Mouse (Mus musculus) kidney, adult 8-10 months (tissue): ENCODE data around the gene B9d1.

Source experiments
- DNase-seq, 2 experiments: peaks; one replicate each; pipeline ENCODE4 v3.0.0; 2022

B9d1 gene

DNA sequence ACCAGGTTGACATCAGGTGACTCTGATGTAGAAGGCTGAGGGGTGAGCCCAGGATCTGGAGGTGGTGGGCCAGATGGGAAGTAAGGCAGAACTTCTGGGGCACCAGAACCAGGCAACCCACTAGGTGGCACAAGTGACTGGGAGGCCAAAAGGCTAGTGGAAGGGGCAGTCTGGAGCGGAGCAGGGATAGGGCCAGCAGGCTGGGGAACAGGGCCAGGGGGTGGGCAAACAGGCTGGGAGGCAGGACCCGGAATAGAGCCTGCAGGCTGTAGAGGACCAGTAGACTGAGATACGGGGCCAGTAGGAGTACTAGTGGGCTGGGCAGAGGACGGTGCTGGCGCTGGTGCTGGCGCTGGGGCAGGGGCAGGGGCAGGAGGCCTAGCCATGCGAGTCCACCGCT, 15.1 kb upstream of the B9d1 start:
- no peak for DNase-seq

DNA sequence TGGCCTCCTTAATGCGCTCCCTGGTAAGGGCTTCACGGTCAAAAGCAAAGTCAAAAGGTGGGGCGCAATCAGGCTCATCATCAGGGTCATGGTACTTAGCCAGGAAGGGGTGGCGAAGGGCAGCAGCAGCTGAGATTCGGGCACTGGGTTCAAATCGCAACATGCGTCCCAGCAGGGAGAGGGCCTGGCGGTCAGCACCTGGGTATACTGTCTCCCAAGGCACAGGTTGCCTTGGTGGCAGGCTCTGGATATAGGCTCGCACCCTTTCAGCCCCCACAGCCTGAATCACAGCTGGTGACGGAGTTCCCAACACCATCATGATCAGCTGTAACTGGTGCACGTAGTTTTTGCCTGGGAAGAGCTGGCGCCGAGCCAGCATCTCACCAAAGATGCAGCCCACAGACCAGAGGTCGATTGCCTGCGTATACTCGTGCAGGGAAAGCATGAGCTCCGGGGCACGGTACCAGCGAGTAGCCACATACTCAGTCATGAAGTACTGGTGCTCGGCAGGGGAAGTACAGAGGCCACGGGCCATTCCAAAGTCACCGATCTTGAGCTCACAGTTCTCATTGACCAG, 13.9 kb upstream of the B9d1 start:
- DNase-seq, result no peak

DNA sequence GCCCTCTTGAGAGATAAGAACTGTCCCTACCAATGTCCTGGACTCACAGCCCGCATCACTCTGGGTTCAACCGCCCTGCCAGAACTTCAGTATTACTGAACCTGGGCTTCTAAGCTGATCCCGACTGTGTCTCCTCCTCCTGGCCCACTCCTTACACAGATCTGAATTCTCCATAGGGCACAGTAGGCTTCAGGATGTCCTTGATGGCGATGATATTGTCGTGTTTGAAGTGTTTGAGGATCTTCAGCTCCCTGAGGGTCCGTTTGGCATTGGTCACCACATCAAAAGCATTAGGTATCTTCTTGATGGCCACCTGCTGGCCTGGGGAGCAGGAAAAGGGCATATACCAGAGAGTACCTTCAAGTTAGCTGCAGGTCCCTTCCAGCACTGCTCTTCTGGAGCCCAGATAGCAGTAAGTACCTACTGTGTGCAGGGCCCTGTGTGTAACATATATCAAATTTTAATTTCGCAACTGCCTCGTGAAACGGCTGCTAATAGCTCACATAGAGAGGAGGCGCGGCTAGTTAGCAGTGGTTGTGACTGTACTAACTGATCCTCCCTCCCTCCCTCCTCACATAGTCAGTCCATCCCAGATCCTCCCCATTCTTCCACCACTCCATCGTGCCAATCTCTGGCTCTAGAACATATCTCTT, 12.1 kb upstream of the B9d1 start:
- DNase-seq, result no peak

DNA sequence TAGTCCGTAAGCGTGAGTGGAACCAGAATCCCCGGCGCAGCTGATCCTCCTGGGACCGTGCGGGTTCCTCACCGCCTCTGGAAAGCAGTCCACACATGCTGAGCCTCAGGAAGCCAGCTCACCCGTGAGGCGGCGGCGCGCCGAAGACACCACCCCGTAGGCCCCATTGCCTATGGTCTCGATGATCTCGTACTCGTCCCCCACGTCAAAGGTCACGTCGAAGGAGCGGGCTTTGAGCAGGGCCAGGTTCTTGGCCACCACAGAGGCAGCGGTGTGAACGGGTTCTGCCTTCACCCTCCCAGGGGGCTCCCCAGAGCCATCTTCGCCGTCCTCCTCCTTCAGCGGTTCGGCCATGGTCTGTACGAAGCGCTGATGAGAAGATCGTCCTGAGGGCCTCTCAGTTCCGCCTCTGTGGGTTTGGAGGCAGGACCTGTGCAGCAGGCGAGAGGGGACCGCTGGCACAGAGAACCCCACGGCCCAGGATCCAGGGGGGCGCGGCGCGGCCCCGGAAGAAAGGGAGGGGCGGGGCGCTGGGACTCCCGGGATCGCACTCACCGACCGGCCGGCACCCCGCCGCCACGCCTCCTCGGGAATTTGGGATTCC, 11.3 kb upstream of the B9d1 start:
- DNase-seq, result peak in 1 of 2 experiments; percentile 24

DNA sequence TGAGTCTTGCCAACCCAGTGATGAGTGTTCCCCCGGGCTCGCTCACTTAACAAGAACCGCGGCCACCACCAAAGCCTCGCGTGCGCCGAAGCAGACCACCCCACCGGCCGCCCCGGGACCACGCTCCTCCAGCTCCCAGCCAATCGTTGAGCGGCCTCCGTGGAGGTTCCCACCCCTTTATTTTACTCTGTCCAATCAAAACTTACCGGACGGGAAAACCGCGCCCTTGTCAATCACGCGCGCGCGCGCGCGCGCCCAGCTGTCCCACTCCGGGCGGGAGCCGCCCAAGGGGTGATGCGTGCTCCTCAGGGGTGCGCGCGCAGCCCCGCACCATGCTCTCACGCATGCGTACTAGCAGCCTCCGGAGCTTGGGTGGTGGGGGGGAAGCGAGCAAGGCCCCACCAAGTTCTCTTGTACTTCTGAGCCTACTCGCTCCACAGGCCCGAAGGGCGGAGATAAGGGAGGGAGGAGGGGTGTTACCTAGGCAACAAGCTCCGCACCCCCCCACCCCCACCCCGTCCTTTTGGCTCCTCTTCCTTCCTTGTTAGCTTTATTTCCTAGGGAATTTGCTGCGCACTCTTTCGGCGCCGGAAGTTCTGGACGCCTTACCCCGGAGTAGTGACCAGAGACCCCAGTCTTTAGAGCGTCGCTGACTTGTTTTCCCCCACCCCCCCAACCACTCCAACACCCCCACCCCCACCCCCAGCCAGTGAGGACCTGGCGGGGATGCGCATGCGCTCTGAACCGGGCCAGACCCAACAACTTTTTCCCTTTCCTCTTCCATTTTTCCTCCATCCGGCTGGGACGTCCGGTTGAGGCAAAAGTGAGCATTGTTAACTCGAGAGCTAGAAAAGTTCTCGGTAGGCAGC, 10.6 kb upstream of the B9d1 start, which contains the start of gene Mapk7:
Mapk7 (minus strand) TSS at position 278 of the 869 bp plus-strand sequence.
- peak; percentile 96 for DNase-seq

DNA sequence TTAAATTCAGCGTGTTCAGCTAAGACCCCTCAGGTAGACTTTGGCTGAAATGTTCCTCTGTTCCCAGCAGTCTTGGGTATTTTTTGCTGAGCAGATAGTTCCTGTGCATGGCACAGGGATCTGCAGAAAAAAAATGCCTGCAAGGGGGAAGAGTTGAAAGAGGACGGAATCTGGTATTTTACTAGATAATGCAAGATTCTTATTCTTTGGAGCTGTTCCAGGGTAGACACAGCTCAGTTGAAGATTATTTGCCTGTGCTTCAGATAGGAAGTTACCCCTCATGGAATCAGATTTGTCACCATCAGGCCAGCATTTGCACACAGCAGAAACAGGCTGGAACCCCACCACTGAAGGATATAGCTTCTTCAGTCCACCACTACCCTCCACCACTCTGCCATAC, 9.4 kb upstream of the B9d1 start:
- DNase-seq, result no peak

DNA sequence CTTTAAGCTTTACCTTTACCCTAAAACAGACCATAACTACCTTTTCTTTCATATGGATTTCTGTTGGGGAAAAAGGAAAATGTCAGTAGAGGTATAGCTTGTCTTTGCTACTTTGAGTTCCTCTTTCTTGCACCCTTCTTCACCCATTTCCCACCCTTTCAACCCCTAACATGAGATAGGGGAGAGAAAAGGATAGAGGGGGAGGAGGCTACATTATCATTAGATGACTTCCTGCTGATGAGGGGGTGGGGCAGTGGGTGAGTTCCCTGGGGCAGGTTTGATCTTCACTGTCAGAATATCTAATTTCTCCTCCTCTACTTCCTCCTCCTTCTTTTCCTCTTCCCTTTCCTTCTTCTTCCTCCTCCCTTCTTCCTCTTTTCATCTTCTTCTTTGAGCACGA, 7.5 kb upstream of the B9d1 start:
- DNase-seq, result no peak

DNA sequence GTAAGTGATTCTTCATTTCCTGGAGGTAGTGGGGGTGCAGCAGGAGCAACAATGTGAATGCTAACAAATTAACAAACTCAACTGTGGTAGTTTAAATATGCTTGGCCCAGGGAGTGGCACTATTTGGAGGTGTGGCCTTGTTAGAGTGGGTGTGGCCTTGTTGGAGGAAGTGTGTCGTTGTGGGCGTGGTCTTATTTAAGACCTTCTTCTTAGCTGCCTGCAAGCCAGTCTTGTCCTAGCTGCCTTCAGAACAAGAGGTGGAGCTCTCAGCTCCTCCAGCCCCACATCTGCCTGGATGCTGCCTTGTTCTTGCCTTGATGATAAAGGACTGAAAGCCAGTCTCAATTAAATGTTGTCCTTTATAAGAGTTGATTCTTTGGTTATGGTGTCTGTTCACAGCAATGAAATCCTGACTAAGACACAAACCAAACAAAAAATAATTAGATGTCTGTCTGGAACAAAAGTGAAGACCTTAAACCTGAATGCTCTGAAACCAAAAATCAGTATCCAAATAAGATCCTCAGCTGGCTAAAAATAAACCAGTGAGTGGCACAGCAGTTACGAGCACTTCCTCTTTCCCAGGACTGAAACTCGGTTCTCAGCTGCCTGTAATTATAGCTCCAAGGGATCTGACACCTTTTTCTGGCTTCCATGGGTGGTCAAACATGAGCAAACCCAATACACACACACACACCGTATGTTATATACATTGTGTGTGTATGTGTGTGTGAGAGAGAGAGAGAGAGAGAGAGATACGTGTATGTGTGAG, 6.0 kb upstream of the B9d1 start:
- no peak for DNase-seq

DNA sequence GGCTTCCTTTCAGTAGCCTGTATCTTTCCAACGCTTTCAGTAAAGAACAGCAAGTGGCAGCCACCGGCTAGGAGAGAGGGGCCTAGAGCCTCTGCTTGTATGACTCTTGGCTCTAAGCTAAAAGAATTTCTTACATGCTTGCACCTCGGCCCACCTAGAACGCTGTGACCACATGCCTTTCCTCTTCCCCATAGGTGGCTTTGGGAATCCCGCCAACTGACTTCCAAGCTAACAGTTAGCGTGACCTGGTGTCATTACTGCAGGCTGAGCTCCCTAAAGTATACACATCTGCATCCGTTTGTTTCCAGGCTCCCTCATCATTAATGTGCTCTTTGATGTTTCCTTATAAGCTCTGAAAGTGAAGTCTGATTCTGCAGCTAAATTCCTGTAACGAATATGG, 1.0 kb upstream of the B9d1 start:
- no peak for DNase-seq

DNA sequence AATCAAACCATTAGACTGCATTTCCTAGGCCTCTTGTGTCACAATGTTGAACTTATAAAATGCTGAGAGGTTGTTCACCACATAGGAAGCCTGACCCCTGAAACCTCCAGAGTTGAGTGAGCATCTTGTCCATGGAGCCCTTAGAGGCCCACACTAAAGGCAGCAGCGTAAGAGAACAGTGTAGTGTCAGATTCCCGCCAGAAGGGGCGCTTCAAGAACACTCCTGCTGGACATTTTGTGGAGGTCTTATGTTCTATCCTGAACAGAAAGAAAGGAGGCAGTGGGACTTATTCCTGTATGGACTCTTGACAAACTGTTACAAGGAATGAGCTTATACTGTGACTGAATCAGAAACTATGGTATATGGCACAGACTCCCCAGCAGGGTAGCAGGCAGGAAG, 10.0 kb downstream of the B9d1 start:
- DNase-seq, result peak in 1 of 2 experiments; percentile 63

DNA sequence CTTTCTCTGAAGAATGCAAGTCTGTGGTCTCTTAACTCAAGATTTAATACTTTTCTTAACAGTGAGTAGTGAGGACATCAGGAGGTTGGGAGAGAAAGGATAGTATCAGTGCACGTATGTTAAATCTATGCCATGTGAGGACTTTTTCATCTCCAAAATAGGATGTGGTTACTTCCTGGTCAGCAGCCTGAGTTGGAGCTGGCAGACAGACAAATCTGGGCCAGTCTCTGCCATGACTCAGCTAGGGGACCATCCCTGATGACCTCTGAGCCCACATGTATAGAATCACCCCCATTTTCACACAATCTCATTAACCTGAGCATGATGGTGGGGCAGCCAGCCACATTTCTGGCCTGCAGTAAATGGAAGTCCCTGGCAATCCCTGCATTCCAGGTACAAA, 13.0 kb downstream of the B9d1 start:
- DNase-seq, result no peak

DNA sequence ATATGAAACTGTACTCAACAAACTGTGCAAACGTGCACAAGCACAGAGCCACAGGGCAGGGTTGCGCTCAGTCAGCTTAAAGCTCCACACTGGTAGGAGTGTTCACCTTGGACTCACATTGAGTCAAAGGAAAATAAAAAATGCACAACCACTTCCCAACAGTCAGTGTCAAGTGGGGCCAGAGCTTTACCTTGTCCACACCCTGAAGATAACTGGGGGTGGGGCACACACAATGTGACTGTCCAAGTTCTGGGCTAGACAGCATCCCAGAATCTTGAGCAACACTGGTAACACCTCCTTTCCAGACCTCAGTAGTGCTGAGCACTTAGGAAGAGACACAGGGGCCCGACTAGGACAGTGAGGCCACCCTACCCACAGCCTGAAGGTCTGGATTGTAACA, 13.9 kb downstream of the B9d1 start:
- DNase-seq, result no peak

DNA sequence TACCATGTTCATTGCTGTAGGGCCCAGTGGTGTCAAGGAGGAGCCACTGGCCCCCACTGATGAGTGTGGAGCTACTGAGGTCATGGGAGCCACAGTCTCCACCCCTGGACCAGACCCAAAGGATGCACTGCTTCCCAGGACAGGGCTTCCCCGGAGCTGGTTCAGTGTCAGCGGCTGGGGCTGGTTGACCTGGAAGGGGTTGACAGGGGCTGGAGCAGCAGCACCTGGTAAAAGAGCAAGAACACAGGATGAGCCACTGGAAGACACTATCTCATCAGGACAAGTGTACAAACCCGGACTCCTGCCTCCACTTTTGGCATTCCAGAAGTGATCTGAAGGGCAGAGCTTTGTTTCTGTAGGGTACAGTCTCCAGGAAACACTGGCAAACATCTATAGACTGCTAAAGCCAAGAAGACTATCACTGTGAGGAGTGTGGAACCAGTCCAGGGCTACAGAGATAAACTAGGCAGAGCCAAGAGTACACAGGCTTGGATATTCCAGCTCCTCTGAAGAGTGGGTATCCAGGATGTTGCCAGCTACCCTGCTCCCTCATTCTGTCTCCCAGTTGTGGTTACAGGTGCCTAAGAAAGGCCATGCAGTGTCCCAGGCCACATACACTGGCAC, 14.7 kb downstream of the B9d1 start:
- DNase-seq, result no peak

DNA sequence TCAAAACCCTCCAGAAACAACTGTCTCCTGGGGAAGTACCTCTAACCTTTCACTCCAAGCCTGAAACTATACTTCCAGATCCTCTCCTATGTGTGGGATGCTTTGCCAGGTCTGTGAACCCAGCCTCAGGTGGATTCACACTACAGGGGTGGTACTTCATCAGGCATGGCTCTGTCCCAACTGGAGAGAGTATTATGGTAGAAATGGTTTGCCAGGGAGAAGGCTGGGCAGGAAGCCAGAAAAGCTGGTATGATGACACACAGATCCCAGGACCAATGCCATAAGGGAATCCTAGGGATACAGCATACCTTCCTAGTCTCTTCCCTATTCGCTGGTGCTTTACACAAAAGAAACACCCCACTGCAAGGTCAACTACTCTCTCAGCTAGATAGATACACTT, 21.9 kb downstream of the B9d1 start:
- no peak for DNase-seq

DNA sequence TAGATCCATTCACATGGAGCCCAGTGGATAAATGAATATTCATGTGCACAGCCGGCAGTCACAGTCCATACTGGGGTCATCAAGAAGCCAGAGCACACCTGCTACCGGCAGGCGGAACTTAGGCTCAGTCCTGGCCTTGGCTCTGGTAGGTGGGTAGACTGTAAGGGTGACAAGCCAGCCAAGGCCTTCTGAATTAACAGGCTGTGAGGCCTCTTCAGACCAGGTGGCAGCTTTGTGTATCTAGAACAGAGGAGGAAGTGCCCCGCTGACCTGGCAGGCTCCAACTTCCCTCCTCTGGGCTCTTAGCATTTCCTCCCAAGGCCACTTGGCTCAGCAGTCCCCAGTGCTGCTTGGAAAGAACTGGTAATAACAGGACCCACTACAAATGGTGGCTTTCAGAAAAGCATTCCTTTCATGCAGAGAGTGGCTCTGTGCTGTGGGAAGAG, 24.3 kb downstream of the B9d1 start:
- DNase-seq, result peak; percentile 31 to 45

DNA sequence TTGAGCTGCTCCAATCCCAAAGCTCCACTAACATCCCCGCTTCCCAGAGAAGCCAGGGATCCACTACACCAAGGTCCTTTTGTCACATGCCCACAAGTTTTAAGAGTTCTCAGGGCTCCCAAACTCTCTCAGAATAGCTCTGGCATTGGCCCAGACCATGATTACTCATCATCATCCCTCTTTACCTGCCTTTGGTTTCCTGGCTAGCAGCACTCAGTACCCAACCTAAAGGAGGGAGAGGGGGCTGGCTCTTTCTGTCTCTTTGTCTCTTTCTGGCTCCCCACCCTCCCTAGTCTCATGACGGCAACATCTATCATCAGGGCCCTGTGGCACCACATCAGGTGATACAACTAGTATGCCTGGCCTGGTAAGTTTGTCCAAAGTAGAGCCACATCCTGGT, 27.9 kb downstream of the B9d1 start:
- DNase-seq, result peak; percentile 23 to 38

DNA sequence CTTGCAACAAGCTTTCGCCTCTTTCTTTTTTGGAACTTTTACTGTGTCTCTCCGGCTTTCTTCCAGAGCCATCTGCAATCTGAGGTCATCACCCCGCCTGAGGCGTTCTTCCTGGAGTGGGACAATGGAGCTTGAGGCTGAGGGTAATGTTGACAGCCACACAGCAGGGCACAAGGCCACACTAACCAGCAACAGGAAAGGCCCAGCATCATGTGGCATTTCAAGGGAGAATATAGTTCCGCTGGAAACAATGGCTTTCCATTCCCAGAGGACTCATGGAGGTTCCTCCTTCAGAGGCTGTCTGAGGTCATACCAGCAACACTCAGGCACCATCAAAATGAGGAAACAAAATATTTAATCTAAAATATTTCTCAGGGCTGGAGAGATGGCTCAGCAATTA, 28.6 kb downstream of the B9d1 start:
- peak; percentile 55 to 76 for DNase-seq

DNA sequence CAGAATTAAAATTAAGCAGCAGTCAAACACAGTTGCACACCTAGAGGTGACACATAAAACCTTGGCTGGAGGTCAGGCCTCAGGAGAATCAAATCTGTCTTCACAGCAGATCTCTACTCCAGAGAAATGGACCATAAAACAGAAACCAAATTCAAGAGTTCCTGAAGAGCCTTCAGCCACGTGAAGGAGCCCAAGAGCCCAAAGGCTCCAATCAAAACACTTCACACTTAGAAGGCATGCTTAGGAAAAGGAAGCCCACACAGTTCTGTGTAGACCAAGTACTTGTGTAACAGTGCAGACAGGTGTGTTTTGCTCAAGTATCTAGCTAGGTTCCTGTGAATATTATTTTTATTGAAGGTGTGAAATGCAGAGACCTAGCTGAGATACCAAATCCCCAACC, 30.6 kb downstream of the B9d1 start:
- DNase-seq, result no peak

DNA sequence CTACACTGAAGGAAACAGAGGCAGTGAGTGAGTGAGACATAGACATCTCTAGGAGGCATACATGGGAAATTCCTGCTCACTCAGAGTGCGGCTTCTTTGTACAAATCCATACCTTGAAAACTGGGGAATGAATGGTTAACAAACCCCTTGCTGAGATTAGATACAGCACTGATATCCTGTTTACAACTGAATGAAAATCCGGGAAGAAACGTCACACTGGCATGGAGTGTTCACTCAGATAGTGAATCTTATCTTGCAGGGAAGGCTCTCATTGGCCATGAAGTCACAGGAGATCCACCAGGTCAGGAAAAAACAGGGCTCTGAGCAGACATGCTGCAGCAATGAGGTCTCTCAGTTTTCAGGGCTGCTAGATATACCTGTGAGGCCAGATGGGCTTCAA, 32.0 kb downstream of the B9d1 start:
- no peak for DNase-seq

DNA sequence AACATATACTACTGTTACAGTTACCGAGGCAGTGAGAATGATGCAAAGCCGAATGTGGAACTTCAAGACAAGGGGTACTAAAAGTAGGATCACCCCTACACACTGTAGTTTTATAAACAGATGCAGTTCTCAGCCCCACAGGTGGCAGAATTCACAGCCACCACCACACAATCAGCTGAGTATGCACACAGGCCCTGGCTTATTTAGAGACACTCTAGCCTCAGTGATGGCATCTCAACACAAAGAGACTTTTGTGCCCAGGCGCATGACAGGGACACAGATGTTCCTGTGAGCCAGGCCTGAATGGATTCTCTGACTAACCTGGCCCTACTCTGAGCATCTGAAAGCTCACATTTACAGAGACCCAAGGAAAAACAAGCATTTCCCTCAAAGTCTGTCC, 32.4 kb downstream of the B9d1 start:
- no peak for DNase-seq

DNA sequence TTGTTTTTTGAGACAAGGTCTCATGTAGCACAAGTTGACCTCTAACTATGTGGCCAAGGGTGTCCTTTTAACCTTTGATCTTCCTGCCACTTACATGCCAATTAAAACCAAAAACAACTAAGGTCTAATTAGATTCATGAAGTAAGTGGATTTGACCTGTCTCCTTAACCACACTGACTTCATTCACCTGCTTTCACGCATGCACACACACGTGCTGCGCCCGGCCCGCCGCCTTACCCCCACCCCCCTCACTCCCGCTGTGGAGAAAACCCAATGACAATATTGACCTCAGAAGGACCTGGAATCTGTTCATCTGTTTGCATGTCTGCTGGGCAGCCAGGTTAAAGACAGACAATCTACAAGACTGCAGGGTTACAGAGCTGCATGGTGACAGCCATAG, 35.7 kb downstream of the B9d1 start:
- peak; percentile 36 to 47 for DNase-seq

DNA sequence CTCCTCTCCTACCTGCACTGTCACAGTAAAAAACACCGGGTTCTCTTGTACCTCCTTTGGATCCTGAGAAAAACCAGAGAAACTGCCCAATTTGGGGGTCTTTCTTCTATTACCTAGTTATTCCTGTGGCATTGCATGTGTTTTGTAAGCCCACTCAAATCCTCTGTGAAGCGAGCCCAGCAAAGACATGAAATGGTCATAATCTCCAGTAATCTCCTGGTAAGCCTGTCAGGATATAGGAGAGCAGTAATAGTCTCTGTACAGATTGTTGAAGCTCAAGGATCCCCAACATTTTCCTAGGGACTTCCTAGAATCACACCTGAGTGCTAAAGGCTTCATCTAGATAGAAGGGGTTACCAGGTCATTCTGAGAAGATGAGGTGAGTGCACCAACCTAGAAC, 36.2 kb downstream of the B9d1 start:
- DNase-seq, result no peak
